Mouse (Mus musculus): ENCODE measurements around the gene Cdc42ep3. TPM values are rescaled to one million over a fixed set of nuclear protein-coding genes. Genes with fewer than 3 reads are reported as not detected.

The Cdc42ep3 gene
- polyA plus RNA-seq, 1 experiment from 2014 or later, result 8.6 TPM

GRCm38 (mm10) chr17:79303238-79303637 lies 51.7 kb downstream of the Cdc42ep3 start:
- Histone ChIP-seq H3K27me3 (ENCODE audit: poor library complexity, severe bottlenecking) (no peaks in the 10 kb centered on the region), H3K4me3 (no peak overlapping the region), H3K27ac (no peak overlapping the region), H3K9me3 (no peaks in the 10 kb centered on the region), H3K4me1 (no peaks in the 10 kb centered on the region), H3K36me3 (replicated peaks) (no peaks in the 10 kb centered on the region)
- 88% methylated on average over 3 of the region's 3 CpGs for WGBS
- DNase-seq (ENCODE audit: extremely low spot score, low spot score), result no peak

- 74% methylated on average over 1 of the region's 1 CpGs for WGBS
- DNase-seq (ENCODE audit: extremely low spot score, low spot score), result no peak
- no peak overlapping the region for H3K27ac ChIP-seq
- no peaks in the 10 kb centered on the region for H3K36me3 ChIP-seq (replicated peaks)
- H3K27me3 ChIP-seq (ENCODE audit: poor library complexity, severe bottlenecking), result no peaks in the 10 kb centered on the region
- H3K4me1 ChIP-seq, result 0 out of 2 replicates have a peak, but pooled peaks cover 2% of the 10 kb centered on the region
- no peaks in the 10 kb centered on the region for H3K9me3 ChIP-seq
- H3K4me3 ChIP-seq, result no peak overlapping the region
Observed at GRCm38 (mm10) chr17:79299925-79300324, 55.0 kb downstream of the Cdc42ep3 start.

- DNase-seq (ENCODE audit: extremely low spot score, low spot score), result no peak
- H3K27ac ChIP-seq, result no peak overlapping the region
- H3K27me3 ChIP-seq (ENCODE audit: poor library complexity, severe bottlenecking), result no peaks in the 10 kb centered on the region
- no peaks in the 10 kb centered on the region for H3K9me3 ChIP-seq
- 0 out of 2 replicates have a peak, but pooled peaks cover 2% of the 10 kb centered on the region for H3K4me1 ChIP-seq
- no peaks in the 10 kb centered on the region for H3K36me3 ChIP-seq (replicated peaks)
- no peak overlapping the region for H3K4me3 ChIP-seq
Observed at GRCm38 (mm10) chr17:79298968-79299367, 55.9 kb downstream of the Cdc42ep3 start.

- Histone ChIP-seq H3K4me3 (no peak overlapping the region), H3K36me3 (replicated peaks) (no peaks in the 10 kb centered on the region), H3K27me3 (ENCODE audit: poor library complexity, severe bottlenecking) (no peaks in the 10 kb centered on the region), H3K9me3 (no peaks in the 10 kb centered on the region), H3K4me1 (0 out of 2 replicates have a peak, but pooled peaks cover 2% of the 10 kb centered on the region), H3K27ac (no peak overlapping the region)
- 89% methylated on average over 4 of the region's 4 CpGs for WGBS
- DNase-seq (ENCODE audit: extremely low spot score, low spot score), result no peak
Observed at GRCm38 (mm10) chr17:79295926-79296325, 59.0 kb downstream of the Cdc42ep3 start.

GRCm38 (mm10) chr17:79291672-79292071 lies 63.2 kb downstream of the Cdc42ep3 start:
- 81% methylated on average over 5 of the region's 5 CpGs for WGBS
- 0 out of 2 replicates have a peak, but pooled peaks cover 2% of the 10 kb centered on the region for H3K4me1 ChIP-seq

GRCm38 (mm10) chr17:79290697-79291096 lies 64.2 kb downstream of the Cdc42ep3 start:
- Histone ChIP-seq H3K27me3 (ENCODE audit: poor library complexity, severe bottlenecking) (no peaks in the 10 kb centered on the region), H3K36me3 (replicated peaks) (no peaks in the 10 kb centered on the region), H3K4me3 (no peak overlapping the region), H3K27ac (no peak overlapping the region), H3K4me1 (no peaks in the 10 kb centered on the region), H3K9me3 (no peaks in the 10 kb centered on the region)
- DNase-seq (ENCODE audit: extremely low spot score, low spot score), result no peak
- 87% methylated on average over 2 of the region's 2 CpGs for WGBS

More at GRCm38 (mm10) chr17:79291672-79292071, 63.2 kb downstream of the Cdc42ep3 start:
- no peak overlapping the region for H3K27ac ChIP-seq
- DNase-seq (ENCODE audit: extremely low spot score, low spot score), result no peak
- no peak overlapping the region for H3K4me3 ChIP-seq
- H3K27me3 ChIP-seq (ENCODE audit: poor library complexity, severe bottlenecking), result no peaks in the 10 kb centered on the region
- H3K36me3 ChIP-seq (replicated peaks), result no peaks in the 10 kb centered on the region
- no peaks in the 10 kb centered on the region for H3K9me3 ChIP-seq

- no peaks in the 10 kb centered on the region for H3K9me3 ChIP-seq
- 94% methylated on average over 13 of the region's 13 CpGs for WGBS
- no peak for DNase-seq (ENCODE audit: extremely low spot score, low spot score)
- peaks cover 7% of the 10 kb centered on the region for H3K4me1 ChIP-seq
- no peak overlapping the region for H3K4me3 ChIP-seq
- no peak overlapping the region for H3K27ac ChIP-seq
- no peaks in the 10 kb centered on the region for H3K27me3 ChIP-seq (ENCODE audit: poor library complexity, severe bottlenecking)
- H3K36me3 ChIP-seq (replicated peaks), result no peaks in the 10 kb centered on the region
Observed at GRCm38 (mm10) chr17:79287302-79287701, 67.6 kb downstream of the Cdc42ep3 start.

GRCm38 (mm10) chr17:79285030-79285601 lies 69.8 kb downstream of the Cdc42ep3 start:
- no peak overlapping the region for H3K4me3 ChIP-seq
- H3K4me1 ChIP-seq, result peaks cover 7% of the 10 kb centered on the region
- no peak for DNase-seq (ENCODE audit: extremely low spot score, low spot score)
- no peaks in the 10 kb centered on the region for H3K27me3 ChIP-seq (ENCODE audit: poor library complexity, severe bottlenecking)
- H3K9me3 ChIP-seq, result no peaks in the 10 kb centered on the region
- no peak overlapping the region for H3K27ac ChIP-seq
- WGBS, result 66% methylated on average over 6 of the region's 6 CpGs
- no peaks in the 10 kb centered on the region for H3K36me3 ChIP-seq (replicated peaks)

All from forebrain, embryonic 10.5 days (tissue).